ENCODE assay signal across 11 mouse cellular contexts in genomic region chr4:134634001-134634400, GRCm38 (mm10).
DNase-seq lines count a peak whose midpoint lies in the region; ATAC-seq and TF ChIP-seq lines count a peak whose summit lies in the region.
"Had no signal": no experiment of that assay in that cellular context is flagged by ENCODE, and none has a peak within 500 bp of the region (broad histone marks: within the 10 kb centered on the region; RNA-seq: fewer than 3 reads in every experiment).

No protein-coding gene starts in this region.

- peak; percentile 35; the same call in 1 of the 2 replicates for ATAC-seq in neural tube, embryonic 11.5 days (ENCODE audit: insufficient read depth, low FRiP score, low TSS enrichment)

- peak; percentile 22 for DNase-seq in kidney, adult 11 months
- no peak for DNase-seq in kidney, adult 9 months
- peak; percentile 78 for DNase-seq in ZHBTc4 (ENCODE audit: low read depth, low spot score)
- peak; percentile 34 for DNase-seq in hindbrain, embryonic 10.5 days (ENCODE audit: low spot score)
- peak; percentile 41 for DNase-seq in neural tube, embryonic 11.5 days (ENCODE audit: low spot score)
- no peak for DNase-seq in ovary, postnatal 36 days (ENCODE audit: low spot score)
- no peak for DNase-seq in left cerebral cortex, adult 2 months (ENCODE audit: extremely low spot score in 1 of 2, low spot score in 2 of 2)
- DNase-seq: gastrocnemius, postnatal 10 days; heart, postnatal 10 days; lung, adult 18-20 months had no signal

- intact Hi-C loops in left cerebral cortex, adult 2 months (cut with DNase I) = no loop called here

- H3K27me3 ChIP-seq in hindbrain, embryonic 10.5 days (ENCODE audit: insufficient read depth, poor library complexity, severe bottlenecking) = no peaks in the 10 kb centered on the region; the same call in 1 of the 2 replicates
- H3K27me3 ChIP-seq in neural tube, embryonic 11.5 days (ENCODE audit: control insufficient read depth, insufficient read depth, low read length) = no peaks in the 10 kb centered on the region
- H3K27me3 ChIP-seq: embryonic facial prominence, embryonic 15.5 days had no signal

- H3K27ac ChIP-seq in hindbrain, embryonic 10.5 days = peak overlapping the region; percentile 37
- peak overlapping the region; percentile 21; the same call in 1 of the 2 replicates for H3K27ac ChIP-seq in neural tube, embryonic 11.5 days (ENCODE audit: low read depth, low read length)
- no peak overlapping the region for H3K27ac ChIP-seq in left cerebral cortex, adult 2 months

- no peak overlapping the region for H3K4me3 ChIP-seq in hindbrain, embryonic 10.5 days
- H3K4me3 ChIP-seq in neural tube, embryonic 11.5 days (ENCODE audit: low read depth, low read length) = no peak overlapping the region
- no peak overlapping the region for H3K4me3 ChIP-seq in left cerebral cortex, adult 2 months
- H3K4me3 ChIP-seq: embryonic facial prominence, embryonic 15.5 days had no signal

- 73% methylated on average over 13 of the region's 13 CpGs for WGBS in hindbrain, embryonic 10.5 days
- WGBS in neural tube, embryonic 11.5 days = 52% methylated on average over 13 of the region's 13 CpGs

- H3K9ac ChIP-seq in neural tube, embryonic 11.5 days (ENCODE audit: low read length) = no peak overlapping the region
- H3K9ac ChIP-seq: embryonic facial prominence, embryonic 15.5 days had no signal

- no peak overlapping the region for H3K4me2 ChIP-seq in neural tube, embryonic 11.5 days (ENCODE audit: low read depth)
- H3K4me2 ChIP-seq: embryonic facial prominence, embryonic 15.5 days had no signal

- no peaks in the 10 kb centered on the region for H3K36me3 ChIP-seq in hindbrain, embryonic 10.5 days
- no peaks in the 10 kb centered on the region for H3K36me3 ChIP-seq in neural tube, embryonic 11.5 days (ENCODE audit: control insufficient read depth, insufficient read depth, low read length)
- H3K36me3 ChIP-seq: embryonic facial prominence, embryonic 15.5 days had no signal

- no peaks in the 10 kb centered on the region for H3K9me3 ChIP-seq in hindbrain, embryonic 10.5 days
- H3K9me3 ChIP-seq in neural tube, embryonic 11.5 days (ENCODE audit: control insufficient read depth, low read length) = no peaks in the 10 kb centered on the region
- H3K9me3 ChIP-seq: embryonic facial prominence, embryonic 15.5 days had no signal

- H3K4me1 ChIP-seq in hindbrain, embryonic 10.5 days (replicated peaks) = peaks cover 64% of the 10 kb centered on the region
- H3K4me1 ChIP-seq in neural tube, embryonic 11.5 days (ENCODE audit: control insufficient read depth, insufficient read depth, low read length) = peaks cover 18% of the 10 kb centered on the region

- TF ChIP-seq CTCF in left cerebral cortex, adult 2 months (IDR thresholded peaks at IDR 0.05) = no peak

Comparison
In these comparisons a context has a peak if more than half of its experiments do, and no peak if none do; other contexts are left out.
1. DNase-seq: peak in kidney, adult 11 months (single experiment), ZHBTc4 (single experiment), hindbrain, embryonic 10.5 days (single experiment) and neural tube, embryonic 11.5 days (single experiment); none in kidney, adult 9 months (single experiment), ovary, postnatal 36 days (single experiment) and left cerebral cortex, adult 2 months (0 of 2).